Mouse (Mus musculus) stomach, postnatal 0 days (tissue): ENCODE results near the gene Zer1.

ENCODE experiments used
- CTCF ChIP-seq: IDR thresholded peaks from 2 replicates; pipeline ENCODE4 v1.5.1; 2016; ENCODE audit warnings: antibody characterized with exemption, low read depth, mild to moderate bottlenecking, moderate library complexity
- EP300 ChIP-seq: optimal IDR thresholded peaks from 2 replicates; pipeline ENCODE3; 2016; ENCODE audit warnings: antibody characterized with exemption

DNA sequence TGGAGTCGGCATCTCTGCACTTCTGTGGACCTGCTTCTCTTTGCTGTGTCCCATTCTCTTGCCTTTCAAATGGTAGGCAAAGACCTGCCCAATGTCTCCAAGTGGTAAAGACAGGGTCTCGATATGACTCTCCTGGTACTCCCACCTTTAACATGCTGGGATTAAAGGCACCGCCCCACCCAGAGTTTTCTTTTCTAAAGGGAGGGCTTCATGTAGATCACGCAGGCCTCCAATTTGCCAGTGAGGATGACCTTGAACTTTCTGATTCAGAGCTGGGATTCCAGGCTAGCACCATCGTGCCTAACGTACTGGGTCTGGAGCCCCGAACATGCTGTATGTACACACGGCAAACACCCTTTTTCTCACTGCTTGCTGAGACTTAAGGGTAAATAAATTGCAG, 61.1 kb downstream of the Zer1 start:
- TF ChIP-seq EP300, result no peak
- no peak for TF ChIP-seq CTCF
